Mouse (Mus musculus): ENCODE measurements at regions not wholly inside any gene's neighbourhood (a gene's known extent, or its start where the extent isn't known, plus 50 kb on each side); places are given as distances from the start of the nearest gene placed in this dataset.

DNA sequence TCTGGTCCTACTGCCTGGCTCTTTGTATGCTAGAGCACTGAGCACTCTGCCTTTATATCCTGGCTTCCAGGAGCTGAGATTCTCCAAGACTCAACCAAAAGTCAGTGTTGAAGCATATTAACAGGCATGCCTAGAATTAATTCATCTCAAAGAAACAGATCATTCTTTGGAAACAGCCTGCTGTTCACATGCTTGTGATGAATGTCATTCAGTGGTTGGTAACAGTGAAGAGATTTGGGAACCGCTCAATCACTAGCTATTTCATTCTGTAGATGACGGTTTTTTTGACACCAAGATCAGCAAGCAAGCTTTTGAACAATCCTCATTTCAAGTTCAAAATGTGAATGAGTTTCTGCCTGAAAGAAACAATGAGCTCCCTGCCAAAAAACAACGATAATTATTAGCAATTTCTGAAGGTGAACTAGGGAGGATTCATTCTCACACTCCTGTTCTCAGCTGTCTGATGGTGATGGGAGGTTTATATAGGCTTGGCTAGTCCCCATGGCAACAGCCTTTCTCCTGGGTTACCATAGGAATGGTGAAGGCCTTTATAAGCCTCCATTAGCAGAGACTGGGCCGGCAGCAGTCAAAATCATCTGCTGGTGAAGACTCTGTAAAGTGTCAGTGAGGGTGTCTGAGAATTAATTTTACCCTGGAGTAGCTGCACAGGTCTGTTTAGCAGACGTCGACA, 272.6 kb upstream of the Nr4a3 start:
- TF ChIP-seq POLR2A (IDR thresholded peaks at IDR 0.05; ENCODE audit: low read depth, low read length) (no peak), CTCF (IDR thresholded peaks at IDR 0.05; ENCODE audit: borderline replicate concordance, insufficient read depth, low read length) (no peak)

Data from embryonic fibroblast, embryonic 13.5 days (primary cell).